Mouse (Mus musculus) C2C12 (cell line): ENCODE results near the gene Rai2. TPM values are rescaled to one million over a fixed set of nuclear protein-coding genes. Genes with fewer than 3 reads are reported as not detected.

Experiments used
- H3K27me3 ChIP-seq: one replicate; pipeline ENCODE4 v1.6.1; 2011; ENCODE audit not compliant: control insufficient read depth, insufficient read depth, insufficient read length
- H3K36me3 ChIP-seq: one replicate; pipeline ENCODE4 v1.6.1; 2011; ENCODE audit not compliant: control insufficient read depth, insufficient read depth
- H3K4me3 ChIP-seq: one replicate; pipeline ENCODE4 v1.5.1; 2011; ENCODE audit warnings: mild to moderate bottlenecking, control low read depth; ENCODE audit not compliant: poor library complexity, insufficient read depth, severe bottlenecking
- H3K79me2 ChIP-seq: one replicate; pipeline ENCODE4 v1.6.1; 2011; ENCODE audit not compliant: control insufficient read depth, insufficient read depth
- H3K79me3 ChIP-seq: one replicate; pipeline ENCODE4 v1.6.1; 2011; ENCODE audit warnings: low read depth, control low read depth
- H3ac ChIP-seq: one replicate; pipeline ENCODE3; 2011; ENCODE audit warnings: low read depth; ENCODE audit not compliant: control insufficient read depth, insufficient read length
- CEBPB ChIP-seq: IDR thresholded peaks from one replicate; pipeline ENCODE4 v1.6.1; 2011; ENCODE audit warnings: low read depth, mild to moderate bottlenecking, control low read depth, moderate library complexity
- CTCF ChIP-seq: IDR thresholded peaks from one replicate; pipeline ENCODE4 v1.5.1; 2011; ENCODE audit not compliant: control insufficient read depth, insufficient read depth, insufficient read length
- FOSL1 ChIP-seq: IDR thresholded peaks from one replicate; pipeline ENCODE4 v1.8.0; 2011; ENCODE audit warnings: mild to moderate bottlenecking, low read length; ENCODE audit not compliant: poor library complexity, insufficient read depth, severe bottlenecking
- MAX ChIP-seq: IDR thresholded peaks from one replicate; pipeline ENCODE4 v1.6.1; 2011; ENCODE audit warnings: mild to moderate bottlenecking, control low read depth
- MYOD1 ChIP-seq: IDR thresholded peaks from one replicate; pipeline ENCODE4 v1.6.1; 2011; ENCODE audit warnings: low read depth; ENCODE audit not compliant: control insufficient read depth, insufficient read length
- MYOG ChIP-seq: IDR thresholded peaks from one replicate; pipeline ENCODE4 v1.6.1; 2011; ENCODE audit not compliant: control insufficient read depth, insufficient read length; ENCODE audit errors: extremely low read depth
- USF1 ChIP-seq: IDR thresholded peaks from one replicate; pipeline ENCODE4 v1.6.1; 2011; ENCODE audit warnings: low read depth, mild to moderate bottlenecking, control low read depth, moderate library complexity
- long read RNA-seq, 2 experiments: library from polyadenylated mRNA; unstranded; transcript quantifications; one replicate each; pipeline ENCODE4 v2.0.0; 2019 to 2020
- polyA plus RNA-seq: library from polyadenylated mRNA; unstranded; fragments of >200 nt; fragmentation: generic; extraction: Trizol; gene quantifications from one replicate; pipeline ENCODE4 v1.2.1, GENCODE M21; 2012; ENCODE audit warnings: missing spikeins

The Rai2 gene
- polyA plus RNA-seq: 0.01 TPM
- long read RNA-seq, experiment 1: 0 reads
- long read RNA-seq, experiment 2: 0 reads

- no peak within 1 kb of the TSS for H3ac ChIP-seq
- no peak for TF ChIP-seq MYOD1
- no peak for TF ChIP-seq CEBPB
- no peak for TF ChIP-seq CTCF
- TF ChIP-seq MAX: no peak
- TF ChIP-seq MYOG: no peak
- no peak for TF ChIP-seq USF1
- TF ChIP-seq FOSL1: no peak
- H3K4me3 ChIP-seq: no peak within 1 kb of the TSS
- no peaks in the 10 kb centered on the region for H3K79me3 ChIP-seq
- H3K36me3 ChIP-seq: no peaks in the 10 kb centered on the region
- H3K27me3 ChIP-seq: peaks cover 6% of the 10 kb centered on the region
- no peaks in the 10 kb centered on the region for H3K79me2 ChIP-seq
These were observed at the start of gene Rai2 for GRCm38 (mm10) chrX:161716865-161717763. TSS of gene Rai2 (plus strand) at chrX:161717069.

GRCm38 (mm10) chrX:161689336-161689735 is 27.5 kb upstream of the Rai2 start:
- no peaks in the 10 kb centered on the region for H3K27me3 ChIP-seq

GRCm38 (mm10) chrX:161716503-161716864 is 385 bp upstream of the Rai2 start:
- H3K4me3 ChIP-seq: no peak overlapping the region
- no peaks in the 10 kb centered on the region for H3K79me3 ChIP-seq
- no peak overlapping the region for H3ac ChIP-seq
- TF ChIP-seq CEBPB (no peak), MYOD1 (no peak), MYOG (no peak), MAX (no peak), USF1 (no peak), CTCF (no peak), FOSL1 (no peak)
- H3K27me3 ChIP-seq: peaks cover 6% of the 10 kb centered on the region
- H3K79me2 ChIP-seq: no peaks in the 10 kb centered on the region
- no peaks in the 10 kb centered on the region for H3K36me3 ChIP-seq

More at GRCm38 (mm10) chrX:161689336-161689735, 27.5 kb upstream of the Rai2 start:
- no peaks in the 10 kb centered on the region for H3K36me3 ChIP-seq
- no peaks in the 10 kb centered on the region for H3K79me2 ChIP-seq
- no peak overlapping the region for H3K4me3 ChIP-seq
- H3ac ChIP-seq: no peak overlapping the region
- TF ChIP-seq MAX (no peak), FOSL1 (no peak), MYOD1 (no peak), CTCF (no peak), USF1 (no peak), MYOG (no peak), CEBPB (no peak)
- H3K79me3 ChIP-seq: no peaks in the 10 kb centered on the region

- no peak overlapping the region for H3K4me3 ChIP-seq
- H3K79me2 ChIP-seq: no peaks in the 10 kb centered on the region
These were observed 1.0 kb downstream of the Rai2 start for GRCm38 (mm10) chrX:161717764-161718382.

GRCm38 (mm10) chrX:161718548-161718947 is 1.7 kb downstream of the Rai2 start:
- Histone ChIP-seq H3ac (no peak overlapping the region), H3K79me2 (no peaks in the 10 kb centered on the region), H3K36me3 (no peaks in the 10 kb centered on the region), H3K79me3 (no peaks in the 10 kb centered on the region), H3K27me3 (peaks cover 6% of the 10 kb centered on the region), H3K4me3 (no peak overlapping the region)
- TF ChIP-seq MYOD1: no peak
- no peak for TF ChIP-seq CEBPB
- no peak for TF ChIP-seq MYOG
- TF ChIP-seq FOSL1: no peak
- no peak for TF ChIP-seq CTCF
- TF ChIP-seq USF1: no peak
- no peak for TF ChIP-seq MAX

More at GRCm38 (mm10) chrX:161717764-161718382, 1.0 kb downstream of the Rai2 start:
- peaks cover 6% of the 10 kb centered on the region for H3K27me3 ChIP-seq
- TF ChIP-seq CEBPB (no peak), MYOG (no peak), MAX (no peak), USF1 (no peak), MYOD1 (no peak), FOSL1 (no peak), CTCF (no peak)
- H3ac ChIP-seq: no peak overlapping the region
- no peaks in the 10 kb centered on the region for H3K79me3 ChIP-seq
- H3K36me3 ChIP-seq: no peaks in the 10 kb centered on the region

GRCm38 (mm10) chrX:161721082-161721481 is 4.2 kb downstream of the Rai2 start:
- no peaks in the 10 kb centered on the region for H3K79me3 ChIP-seq

More at GRCm38 (mm10) chrX:161721082-161721481, 4.2 kb downstream of the Rai2 start:
- Histone ChIP-seq H3K4me3 (no peak overlapping the region), H3K27me3 (peaks cover 6% of the 10 kb centered on the region), H3ac (no peak overlapping the region), H3K36me3 (no peaks in the 10 kb centered on the region), H3K79me2 (no peaks in the 10 kb centered on the region)
- TF ChIP-seq USF1: no peak
- TF ChIP-seq FOSL1: no peak
- TF ChIP-seq MAX: no peak
- no peak for TF ChIP-seq MYOD1
- no peak for TF ChIP-seq MYOG
- no peak for TF ChIP-seq CEBPB
- no peak for TF ChIP-seq CTCF
